Mouse (Mus musculus) small intestine, adult 2 months (tissue): ENCODE measurements around the gene Mfap2.

Experiments used
- CTCF ChIP-seq: fragments of 200-500 bp; IDR thresholded peaks from 2 replicates; pipeline ENCODE4 v1.5.1; 2012; ENCODE audit warnings: low read depth, mild to moderate bottlenecking, control low read depth, inconsistent platforms, low read length, moderate library complexity, mixed read lengths; ENCODE audit not compliant: insufficient replicate concordance, insufficient read length; ENCODE audit errors: extremely low read depth
- POLR2A ChIP-seq: fragments of 200-500 bp; IDR thresholded peaks from 2 replicates; pipeline ENCODE4 v1.6.1; 2012; ENCODE audit warnings: low read depth, mild to moderate bottlenecking, control low read depth, inconsistent platforms, low read length, moderate library complexity

DNA sequence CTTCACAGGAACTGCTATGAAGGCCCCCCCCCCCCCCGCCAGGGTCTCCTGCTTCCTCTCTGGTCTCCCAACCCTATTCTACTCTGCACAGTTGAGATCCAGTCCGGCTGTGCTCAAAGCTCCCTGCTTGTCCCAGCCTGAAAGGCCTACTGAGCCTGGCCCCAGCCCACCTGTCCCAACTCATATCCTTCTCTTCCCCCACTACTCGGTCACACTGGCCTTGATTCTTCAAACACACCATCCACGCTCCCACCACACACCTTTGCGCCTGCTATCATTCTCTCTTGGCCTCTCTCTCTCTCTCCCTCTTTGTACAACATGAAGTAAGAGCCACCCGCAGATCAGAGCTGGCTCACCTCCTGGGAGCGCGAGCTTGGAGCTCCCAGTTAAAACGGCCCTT lies 48.6 kb downstream of the Mfap2 start:
- TF ChIP-seq CTCF (no peak), POLR2A (no peak)
